Mouse (Mus musculus): ENCODE results near the gene Ugt1a10.

DNA sequence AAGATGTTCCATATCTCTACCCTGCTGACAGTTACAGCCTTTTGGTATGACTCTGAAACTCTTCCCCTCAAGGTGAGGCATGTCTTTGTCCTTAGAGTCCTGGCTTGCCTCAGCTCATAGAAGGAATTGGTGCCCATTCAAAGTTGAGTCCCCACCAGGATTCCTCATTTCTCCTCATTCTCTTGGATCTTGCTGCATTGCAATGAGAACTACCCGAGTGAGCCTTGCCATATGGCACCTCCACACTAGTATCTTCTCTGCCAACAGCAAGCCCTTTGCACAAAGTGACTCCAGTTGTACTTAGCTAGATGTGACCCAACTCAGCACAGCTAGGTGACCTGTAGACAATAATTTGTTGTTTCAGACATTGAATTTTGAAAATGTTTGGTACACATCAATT, 168.4 kb downstream of the Ugt1a10 start:
- TF ChIP-seq CTCF (IDR thresholded peaks at IDR 0.05; ENCODE audit: borderline replicate concordance, extremely low read depth, insufficient read depth, insufficient read length) (no peak), POLR2A (IDR thresholded peaks at IDR 0.05; ENCODE audit: borderline replicate concordance, extremely low read depth, insufficient read depth, insufficient read length, poor library complexity, severe bottlenecking) (no peak)

All from brain, embryonic 14.5 days (tissue).